Mouse (Mus musculus) frontal cortex, postnatal 36 days (tissue): ENCODE measurements around the gene Abcb6.

ENCODE experiments used
- DNase-seq, 2 experiments: peaks; one replicate each; pipeline ENCODE4 v3.0.0; 2022; ENCODE audit warnings: low spot score in 2 of 2

The Abcb6 gene

DNA sequence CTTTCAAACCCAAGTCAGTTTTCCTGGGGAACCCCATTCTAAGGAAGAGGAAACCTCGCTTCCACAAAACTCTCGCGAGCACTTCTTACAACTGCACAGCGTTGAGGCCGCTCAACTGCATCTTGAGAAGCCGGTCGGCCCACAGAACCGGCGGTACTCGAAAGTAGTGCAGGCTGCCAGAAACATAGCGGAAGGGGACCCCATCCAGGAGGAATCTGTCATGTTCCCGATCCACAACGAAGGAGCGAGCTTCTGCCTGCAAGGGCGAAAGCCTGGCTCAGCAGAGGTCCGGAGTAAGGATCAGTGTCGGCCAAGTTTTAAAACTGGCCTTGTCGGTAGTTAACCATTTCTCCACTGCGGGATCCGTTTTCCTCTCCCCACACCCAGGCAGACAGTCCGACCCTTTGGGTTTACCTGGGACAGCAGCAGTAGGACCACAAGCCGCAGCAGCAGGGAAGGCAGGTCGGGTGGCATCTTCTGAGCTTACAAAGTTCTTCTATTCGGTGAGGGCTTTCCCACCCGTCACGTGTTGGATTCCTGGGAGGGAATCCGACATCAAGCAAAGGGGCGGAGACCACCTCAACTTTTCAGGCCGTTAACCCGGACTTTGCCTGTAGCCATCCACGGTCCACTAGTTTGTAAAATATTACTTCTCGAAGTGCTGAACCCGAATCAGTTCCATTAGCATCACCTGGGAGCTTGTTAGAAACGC, 28.9 kb upstream of the Abcb6 start:
- no peak for DNase-seq

DNA sequence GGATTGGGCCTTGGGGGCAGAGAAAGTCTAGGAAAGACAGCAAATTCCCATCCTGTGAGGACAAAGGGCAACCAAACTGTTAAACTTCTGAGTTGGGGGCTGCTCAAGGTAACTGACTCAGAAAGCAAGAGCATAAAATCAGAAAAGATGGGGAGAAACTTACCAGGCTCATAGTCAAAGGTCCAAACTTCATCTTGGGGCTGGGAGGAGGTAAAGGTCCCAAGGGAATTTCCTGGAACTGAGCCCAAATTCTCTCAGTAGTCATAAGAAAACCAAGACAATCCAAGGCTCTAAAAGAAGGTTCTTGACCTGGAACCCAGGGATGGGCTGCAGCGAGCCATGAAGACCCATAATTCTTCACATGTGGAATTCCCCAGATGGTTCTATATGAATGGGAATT, 21.0 kb upstream of the Abcb6 start:
- no peak for DNase-seq

DNA sequence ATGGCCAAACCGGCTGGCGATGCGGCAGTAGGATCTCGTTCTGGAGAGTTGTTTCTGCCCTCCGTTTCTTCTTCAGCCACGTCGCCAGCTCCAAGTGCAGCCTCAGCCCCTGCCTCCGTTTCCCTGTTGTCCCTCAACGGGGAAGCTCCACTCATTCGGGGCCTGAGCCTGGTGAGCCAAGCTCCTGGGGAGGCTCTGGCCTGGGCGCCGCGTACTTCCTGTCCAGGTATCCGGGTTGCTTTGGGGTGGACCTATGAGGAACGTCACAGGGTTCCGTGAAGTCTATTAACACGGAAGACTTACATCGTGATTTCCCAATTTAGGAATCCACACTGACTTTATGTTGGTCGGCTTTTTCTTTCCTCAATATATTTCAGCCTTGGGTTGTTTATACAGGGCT, 12.3 kb upstream of the Abcb6 start:
- peak in 1 of 2 experiments; percentile 41 for DNase-seq

DNA sequence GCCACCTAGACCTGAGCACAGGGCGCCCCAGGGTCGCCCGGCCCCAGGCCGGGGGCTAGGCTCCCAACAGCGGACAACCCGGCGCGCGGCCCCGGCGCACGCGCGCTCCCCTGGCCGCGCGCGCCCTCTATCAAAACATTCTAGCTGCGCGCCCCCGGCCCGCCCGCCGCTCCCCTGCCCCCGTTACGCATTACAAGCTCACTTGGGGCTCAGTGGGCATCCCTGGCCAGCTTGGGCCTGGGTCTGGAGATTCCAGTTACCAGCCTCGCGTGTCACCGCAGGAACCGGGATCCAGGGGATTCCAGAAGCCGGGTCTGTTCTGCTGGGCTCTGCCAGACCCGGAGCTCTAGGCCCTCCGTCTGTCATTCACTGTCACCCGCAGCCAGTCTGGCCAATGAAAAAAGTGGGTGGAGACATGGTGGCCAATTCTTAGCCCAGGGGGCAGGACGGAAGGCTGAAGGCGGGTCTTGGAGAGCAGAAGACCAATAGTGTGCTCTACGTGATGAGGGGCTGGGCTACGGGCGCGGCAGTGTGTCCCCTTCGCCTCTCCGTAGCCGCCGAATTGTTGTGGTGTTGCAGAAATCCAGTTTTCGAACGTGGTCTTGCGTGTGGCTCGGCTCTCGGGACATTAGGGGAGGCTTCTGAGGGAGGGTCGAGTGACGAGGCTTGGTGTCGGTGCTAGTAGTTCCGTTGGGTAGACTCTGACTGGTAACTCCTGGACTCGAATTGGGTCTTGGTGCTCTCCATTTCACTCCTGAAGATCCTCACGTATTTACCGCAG, 11.6 kb upstream of the Abcb6 start, which contains the start of the genes Ankzf1 and Atg9a:
Gene Ankzf1, plus strand, starts transcription at position 530 of the 781 bp plus-strand sequence.
Gene Atg9a, minus strand, starts transcription at position 575 of the 781 bp plus-strand sequence.
- peak; percentile 94 to 96 for DNase-seq

DNA sequence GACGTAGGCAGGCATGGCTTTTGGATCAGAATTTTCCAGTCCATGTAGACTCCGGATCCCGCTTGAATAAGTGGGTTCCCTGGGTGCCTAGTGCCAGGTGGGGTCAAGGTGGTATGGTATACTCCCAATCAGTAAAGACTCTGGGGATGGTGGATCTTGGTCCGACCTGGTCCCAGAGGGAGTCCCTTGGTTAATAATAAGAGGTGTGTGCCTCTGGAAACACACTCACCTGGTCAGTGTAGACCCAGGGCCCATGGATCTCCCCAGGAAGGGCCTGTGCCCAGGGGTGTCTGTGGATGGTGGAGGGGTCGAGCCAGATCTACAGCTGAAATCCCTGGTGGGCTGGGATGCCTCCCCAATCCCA, 11.0 kb upstream of the Abcb6 start:
- no peak for DNase-seq

DNA sequence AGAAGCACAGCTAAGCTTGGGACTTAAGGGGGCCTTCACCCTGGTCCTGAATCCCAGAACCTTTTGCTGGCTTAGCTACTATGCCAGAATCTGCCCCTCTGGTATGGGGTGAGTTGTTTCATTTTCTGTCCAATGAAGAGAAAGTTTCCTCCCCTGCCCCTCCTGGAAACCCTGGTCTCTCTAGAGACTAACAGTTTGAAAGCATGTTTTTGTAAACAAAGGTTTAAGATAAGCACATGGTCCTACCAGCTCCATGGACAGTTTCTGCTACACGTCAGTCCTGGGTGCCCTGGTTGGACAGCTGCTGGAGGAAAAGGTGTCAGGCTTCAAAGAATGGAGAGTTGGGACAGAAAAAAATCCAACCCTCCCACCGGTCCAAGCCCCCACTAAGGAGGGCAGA, 10.4 kb upstream of the Abcb6 start:
- no peak for DNase-seq

DNA sequence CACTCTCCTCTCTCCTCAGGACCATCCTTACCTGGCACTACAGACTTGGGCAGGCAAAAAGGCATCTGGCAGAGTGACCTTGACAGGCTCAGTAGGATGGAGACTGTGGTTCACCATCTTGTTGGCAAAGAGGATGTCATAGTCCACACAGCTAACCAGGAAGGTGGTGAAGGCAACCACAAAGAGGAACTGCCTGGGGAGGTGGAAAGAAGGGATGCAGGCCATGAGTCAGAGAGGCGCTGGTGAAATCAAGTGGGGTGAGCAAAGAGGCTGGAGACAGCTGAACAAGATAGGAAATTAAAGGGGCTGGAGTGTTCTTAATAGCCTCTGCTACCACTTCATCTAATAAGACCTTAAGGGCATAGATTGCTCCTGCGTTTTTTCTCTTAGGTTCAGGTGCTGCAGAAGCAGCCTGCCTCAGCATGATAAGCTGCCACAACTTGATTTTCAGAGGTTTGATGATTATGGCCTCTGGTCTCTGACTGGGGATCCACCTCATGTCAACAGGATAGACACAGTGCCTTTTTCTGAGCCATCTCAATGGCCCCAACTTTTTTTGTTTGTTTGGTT, 7.8 kb upstream of the Abcb6 start:
- no peak for DNase-seq

DNA sequence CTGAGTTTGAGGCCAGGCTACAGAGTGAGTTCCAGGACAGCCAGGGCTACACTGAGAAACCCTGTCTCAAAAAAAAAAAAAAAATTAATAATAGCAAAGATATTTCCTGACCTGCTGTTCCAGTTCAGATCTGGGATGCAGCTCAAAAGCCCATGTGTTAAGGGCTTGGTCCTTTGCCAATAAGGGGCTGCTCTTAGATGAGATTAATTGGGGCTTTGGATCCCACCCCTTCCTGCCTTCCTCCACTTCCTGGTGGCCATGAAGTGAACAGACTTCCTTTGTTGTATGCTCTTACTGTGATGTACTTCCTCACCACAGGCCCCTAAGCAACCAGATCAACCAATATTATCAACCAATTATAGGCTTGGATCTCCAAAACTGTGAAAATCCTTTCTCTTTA, 6.9 kb upstream of the Abcb6 start:
- DNase-seq, result no peak

DNA sequence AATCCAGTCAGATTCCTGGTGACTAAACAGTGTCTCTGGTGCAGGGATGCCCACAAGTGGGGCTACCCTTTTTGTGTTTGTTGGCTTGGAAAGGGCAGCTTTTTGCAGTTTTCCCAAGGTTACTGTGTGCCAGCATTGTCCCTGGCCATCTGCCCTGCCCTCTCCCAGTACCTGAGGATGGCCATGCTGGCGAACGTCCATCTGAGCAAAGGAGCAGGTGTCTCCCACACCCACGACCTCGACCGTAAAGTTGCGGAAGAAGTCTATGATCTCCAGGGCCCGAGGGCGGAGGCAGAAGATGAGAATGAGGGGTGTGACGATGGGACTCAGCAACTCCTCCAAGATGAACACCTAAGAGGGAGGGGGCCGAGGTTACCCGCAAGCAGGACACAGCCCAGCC, 5.3 kb upstream of the Abcb6 start:
- DNase-seq, result no peak

DNA sequence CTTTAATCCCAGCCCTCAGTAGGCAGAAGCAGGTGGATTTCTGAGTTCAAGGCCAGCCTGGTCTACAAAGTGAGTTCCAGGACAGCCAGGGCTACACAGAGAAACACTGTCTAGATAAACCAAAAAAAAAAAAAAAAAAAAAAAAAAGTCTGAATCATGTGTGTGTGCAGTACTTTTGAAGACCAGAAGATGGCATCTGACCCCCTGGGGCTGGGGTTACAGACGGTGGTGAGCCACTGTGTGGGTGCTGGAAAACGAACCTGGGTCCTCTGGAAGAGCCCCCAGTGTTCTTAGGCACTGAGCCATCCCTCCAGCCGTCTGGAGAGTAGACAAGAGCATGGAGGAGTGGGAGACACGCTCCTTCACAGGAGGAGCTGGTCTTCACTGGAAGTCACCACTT, 2.0 kb upstream of the Abcb6 start:
- no peak for DNase-seq

DNA sequence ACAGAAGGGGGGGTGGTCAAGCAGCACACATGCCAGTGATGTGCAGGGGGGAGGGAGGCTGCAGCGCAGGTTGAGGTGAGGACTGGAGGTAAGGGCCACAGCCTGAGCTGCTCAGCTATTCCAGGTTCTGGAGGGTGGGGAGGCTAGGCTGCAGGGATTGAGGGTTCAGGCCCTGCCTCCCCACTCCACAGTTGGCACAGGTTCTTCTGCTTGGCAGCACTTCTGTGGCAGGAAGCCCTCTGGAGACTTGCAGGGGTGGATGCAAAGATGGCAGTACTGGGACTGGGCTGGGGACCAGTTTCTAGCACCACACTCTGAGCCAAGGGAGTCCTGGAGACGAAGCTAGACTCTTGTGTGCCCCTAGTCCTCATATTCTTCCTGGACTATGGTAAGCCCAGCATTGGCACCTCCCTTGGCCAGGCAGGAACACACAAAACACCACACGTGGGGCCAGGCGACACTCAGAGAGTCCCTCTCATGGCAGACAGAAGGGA, 1.2 kb upstream of the Abcb6 start:
- DNase-seq, result no peak

DNA sequence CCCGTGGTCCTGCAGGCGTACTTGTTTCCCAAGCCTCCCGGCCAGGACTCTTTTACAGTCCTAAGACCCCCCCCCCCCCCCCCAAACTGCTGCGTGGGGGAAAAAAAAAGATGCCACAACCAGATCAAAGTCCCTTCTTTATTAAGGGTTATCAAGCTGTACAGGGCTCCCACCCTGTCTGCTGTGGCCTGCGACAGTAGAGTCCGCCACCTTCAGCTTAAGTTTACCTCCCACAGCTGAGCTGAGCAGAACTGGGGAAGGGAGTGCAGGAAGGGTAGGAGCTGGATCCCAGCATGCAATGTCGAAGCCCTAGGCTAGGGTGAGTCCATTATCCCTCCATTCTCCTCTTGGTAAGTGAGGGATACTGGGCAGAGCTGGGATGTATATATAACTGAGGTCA, 549 bp upstream of the Abcb6 start:
- DNase-seq, result no peak

DNA sequence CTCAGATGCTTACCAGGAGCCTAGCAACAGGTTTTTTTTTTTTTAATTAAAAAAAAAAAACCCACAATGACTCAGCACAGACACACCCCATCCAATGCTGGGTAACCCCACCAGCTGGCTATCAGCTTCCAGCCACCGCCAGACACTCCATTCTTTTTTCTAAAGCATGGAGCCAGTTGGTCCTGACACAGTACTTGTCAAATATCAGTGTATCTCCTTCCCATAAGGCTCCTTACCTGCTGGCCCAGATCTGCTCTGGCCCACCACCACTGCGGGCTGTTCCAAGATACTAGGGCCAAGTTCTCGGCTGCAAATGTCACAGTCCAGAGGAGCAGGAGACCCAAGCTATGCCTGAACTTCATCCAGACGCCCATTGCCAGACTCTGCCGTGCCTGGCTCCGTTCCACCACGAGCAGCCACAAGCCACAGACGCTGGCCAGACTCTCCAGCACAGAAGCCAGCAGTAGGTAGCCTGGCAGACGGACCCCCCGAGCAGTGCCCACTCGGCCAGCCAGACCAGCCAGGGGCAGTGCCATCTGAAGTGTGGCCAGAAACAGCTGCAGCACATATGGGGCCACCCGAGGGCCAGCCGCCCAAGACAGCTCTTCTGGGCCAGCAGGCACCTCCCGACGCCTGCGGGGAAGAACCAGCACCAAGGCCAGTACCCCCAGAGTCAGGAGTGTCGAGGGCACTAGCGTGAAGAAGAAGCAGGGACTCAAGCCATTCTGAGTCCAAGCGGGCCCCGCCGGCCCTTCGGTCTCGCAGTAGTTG, 673 bp downstream of the Abcb6 start:
- peak; percentile 24 to 26 for DNase-seq

DNA sequence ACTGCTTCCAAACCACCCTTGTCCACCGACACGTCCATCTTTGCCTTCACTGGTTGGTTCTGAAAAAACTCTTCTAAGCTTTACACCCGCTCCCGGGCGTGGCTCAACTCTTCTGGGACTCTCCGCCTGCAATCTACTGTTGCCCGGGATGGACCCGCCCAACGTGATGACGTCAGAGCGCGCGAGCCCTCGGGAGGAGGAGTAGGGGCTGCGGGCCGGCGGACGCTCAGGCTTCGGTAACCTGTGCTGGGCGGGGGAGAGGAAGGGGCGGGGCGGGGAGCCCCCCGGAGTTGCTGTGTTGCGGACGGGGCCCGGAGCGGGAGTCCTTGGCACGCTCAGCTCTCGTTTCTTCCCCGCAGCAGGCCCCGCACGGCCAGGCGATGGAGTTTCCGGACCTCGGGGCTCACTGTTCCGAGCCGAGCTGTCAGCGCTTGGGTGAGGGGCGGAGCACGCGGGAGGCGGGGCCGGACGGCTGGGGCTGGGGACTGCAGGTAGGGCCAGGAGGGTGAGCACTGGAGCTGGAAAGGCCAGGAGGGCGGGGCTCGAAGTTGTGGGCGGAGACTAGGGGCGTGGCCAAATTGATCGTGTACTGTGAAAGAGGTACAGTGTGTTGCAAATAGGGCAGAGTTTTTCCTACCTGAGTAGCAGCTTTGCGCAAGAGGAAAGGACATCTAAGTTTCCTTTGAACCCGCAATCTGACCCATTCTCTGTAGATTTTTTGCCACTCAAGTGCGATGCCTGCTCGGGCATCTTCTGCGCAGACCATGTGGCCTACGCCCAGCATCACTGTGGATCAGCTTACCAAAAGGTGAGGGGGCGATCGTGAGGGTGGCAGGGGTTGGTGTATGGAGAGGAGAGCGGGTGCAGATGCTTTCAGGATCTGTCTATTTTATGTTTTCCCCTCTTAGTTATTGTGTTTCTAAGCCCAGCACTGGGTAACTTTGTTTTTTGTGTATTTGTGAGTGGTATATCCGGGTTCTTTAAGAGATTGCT, 11.4 kb downstream of the Abcb6 start, which contains the start of gene Zfand2b:
Gene Zfand2b, plus strand, starts transcription at position 175 of the 993 bp plus-strand sequence.
- DNase-seq, result peak; percentile 92 to 93

DNA sequence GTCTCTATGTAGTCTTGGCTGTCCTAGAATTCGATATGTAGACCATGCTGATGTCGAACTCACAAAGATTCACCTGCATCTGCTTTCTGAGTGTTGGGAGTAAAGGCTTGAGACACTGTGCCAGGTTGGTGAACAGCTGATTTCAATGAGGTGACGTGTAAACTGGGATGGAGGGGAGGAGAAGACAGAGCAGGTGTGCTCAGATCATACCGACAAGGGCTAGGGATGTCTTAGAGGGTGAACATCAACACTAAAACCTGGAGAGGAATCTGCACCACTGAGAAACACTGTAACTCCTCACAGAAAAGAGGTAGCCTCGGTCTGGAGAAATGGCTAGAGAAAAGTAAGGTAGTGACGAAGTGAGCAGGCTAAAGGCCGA, 12.1 kb downstream of the Abcb6 start:
- DNase-seq, result no peak

DNA sequence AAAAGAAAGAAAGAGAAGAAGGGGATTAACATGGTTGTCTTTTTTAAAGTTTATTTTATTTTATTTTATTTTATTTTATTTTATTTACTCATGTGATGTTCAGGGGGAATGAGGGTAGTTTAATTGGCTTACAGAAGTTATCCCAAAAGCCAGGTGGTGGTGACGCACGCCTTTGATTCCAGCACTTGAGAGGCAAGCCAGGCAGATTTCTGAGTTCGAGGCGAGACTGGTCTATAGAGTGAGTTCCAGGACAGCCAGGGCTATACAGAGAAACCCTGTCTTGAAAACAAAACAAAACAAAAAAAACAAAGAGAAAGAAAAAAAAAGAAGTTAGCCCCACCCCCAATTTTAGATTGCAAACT, 20.0 kb downstream of the Abcb6 start:
- no peak for DNase-seq

DNA sequence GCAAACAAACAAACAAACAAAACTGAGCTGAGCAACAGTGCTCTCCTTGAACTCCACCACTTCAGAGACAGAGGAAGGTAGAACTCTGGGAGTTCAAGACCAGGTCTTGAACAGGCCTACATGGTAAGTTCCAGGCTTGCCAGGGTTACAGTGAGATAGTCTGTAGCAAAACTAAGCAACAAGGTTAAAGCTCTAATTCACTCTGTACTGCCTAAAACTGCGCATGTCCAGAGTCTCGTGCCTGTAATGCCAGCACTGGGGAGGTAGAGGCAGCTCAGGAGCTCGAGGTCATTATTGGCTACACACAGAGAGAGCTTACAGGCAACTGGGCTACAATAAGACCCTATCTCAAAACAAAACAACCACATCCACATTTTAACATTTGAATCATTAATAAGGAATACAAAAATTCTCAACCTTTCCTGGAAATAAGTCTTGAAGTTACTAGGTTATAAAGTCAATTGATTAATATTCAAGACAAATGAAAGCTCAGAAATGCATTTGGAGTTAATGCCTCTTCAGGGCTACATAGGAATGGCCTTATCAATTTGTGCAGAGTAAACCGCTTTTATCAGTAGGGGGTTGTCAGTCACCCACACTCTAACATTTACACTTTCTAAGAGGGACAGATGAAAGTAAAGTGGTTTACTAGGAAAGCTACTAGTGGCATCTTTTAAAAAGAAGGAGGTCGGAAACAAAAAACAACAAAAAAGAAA, 20.5 kb downstream of the Abcb6 start:
- DNase-seq, result no peak

DNA sequence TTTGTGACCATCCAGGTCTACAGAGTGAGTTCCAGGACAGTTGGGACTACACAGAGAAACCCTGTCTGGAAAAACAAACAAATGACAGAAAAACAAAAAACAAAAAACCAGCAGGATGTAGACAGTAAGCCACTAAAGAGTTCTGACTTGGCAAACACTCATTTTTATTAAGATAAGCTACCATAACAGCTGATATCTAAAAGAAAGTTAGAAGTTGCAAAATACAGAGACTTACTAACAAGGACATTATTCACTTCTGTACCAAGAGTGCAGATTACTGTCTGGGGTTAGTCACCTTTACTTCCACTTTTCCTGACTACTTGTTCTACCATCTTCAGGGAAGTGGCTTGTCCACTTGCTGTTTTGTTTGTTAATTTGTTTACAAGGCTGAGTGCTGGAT, 21.2 kb downstream of the Abcb6 start:
- no peak for DNase-seq

DNA sequence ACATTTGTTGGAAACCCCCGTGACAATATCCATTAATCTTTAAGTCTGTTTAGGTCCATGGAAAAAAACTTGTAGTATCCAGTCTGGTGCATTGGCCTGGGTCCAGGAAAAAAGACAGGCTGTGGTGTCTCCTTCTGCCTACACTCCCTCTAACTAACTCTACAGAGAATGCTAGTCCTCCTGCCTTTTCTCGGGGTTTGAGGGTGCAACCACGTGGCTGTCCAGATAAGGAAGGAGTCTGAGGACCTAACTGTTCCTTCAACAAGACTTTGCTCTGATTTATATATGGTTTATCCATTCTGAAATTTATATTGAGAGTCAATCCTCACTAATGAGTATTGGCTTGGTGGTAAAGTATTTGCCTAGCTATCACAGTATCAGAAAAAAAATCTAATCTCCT, 24.4 kb downstream of the Abcb6 start:
- no peak for DNase-seq

DNA sequence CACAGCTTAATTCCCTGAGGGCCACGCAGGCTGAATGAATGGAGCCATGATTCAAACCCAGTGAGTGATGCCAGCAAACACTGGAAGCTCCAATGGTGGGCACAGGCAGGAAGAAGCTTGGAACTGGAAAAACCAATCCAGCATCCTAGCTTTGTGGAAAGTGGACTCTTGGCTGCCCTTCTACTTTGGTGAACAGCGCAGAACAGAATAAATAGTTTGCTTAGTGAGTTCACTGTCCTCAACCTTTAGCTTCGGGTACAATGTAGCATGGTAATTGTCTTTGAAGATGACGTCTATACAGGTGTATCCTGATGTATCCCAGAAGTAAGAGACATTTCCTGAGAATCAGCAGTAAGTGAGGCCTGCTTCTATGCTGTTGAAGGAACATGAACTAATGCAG, 31.5 kb downstream of the Abcb6 start:
- no peak for DNase-seq
